Mouse (Mus musculus) heart, postnatal 10 days (tissue): ENCODE measurements around the gene Ppl. TPM values are rescaled to one million over a fixed set of nuclear protein-coding genes. Genes with fewer than 3 reads are reported as not detected.
A peak's percentile ranks its signal among the peaks of the same experiment; 100 is the strongest.

Experiments used
- DNase-seq, 2 experiments: peaks; one replicate each; pipeline ENCODE4 v3.0.0; 2021
- intact Hi-C: fragments of 180-260 bp; cut with DNase I; formaldehyde crosslinking; loops from one replicate; pipeline ENCODE4 v1.15.1; 2025
- total RNA-seq, 2 experiments: library from RNA; stranded (reverse); gene quantifications; 2 replicates each; pipeline ENCODE4 v1.2.3; 2021

Gene Ppl
- total RNA-seq, 2 experiments from 2014 or later, result 3.2 to 3.6 TPM

DNA sequence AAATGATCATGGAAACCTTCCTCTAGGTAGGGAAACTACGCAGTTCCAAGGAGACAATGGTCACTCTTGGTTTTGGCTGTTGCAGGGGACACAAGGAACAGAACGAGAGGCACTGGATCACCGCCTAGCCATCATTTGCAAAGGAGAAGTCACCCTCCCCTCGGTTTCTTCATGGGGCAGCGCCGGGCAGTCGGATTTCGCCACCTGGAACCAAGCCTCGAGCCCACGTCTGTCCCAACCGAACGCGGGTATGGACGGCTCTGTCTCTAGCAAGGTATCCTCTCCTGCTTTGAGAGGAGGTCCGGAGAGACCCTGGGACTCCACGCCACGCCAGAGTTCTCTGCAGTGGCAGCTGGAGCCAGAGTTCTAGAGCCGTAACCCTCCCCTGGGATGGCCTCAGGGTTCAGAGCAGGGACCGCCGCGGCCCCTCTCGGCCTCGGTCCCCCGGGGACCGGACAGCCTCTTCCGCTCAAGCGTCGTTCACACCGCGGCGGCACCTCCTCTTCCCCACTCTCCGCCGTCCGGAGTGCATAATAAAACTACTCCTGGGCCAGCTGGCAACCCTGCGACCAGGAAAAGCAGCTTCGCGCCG, 82.9 kb downstream of the Ppl start:
- intact Hi-C loops, result no loop called here

DNA sequence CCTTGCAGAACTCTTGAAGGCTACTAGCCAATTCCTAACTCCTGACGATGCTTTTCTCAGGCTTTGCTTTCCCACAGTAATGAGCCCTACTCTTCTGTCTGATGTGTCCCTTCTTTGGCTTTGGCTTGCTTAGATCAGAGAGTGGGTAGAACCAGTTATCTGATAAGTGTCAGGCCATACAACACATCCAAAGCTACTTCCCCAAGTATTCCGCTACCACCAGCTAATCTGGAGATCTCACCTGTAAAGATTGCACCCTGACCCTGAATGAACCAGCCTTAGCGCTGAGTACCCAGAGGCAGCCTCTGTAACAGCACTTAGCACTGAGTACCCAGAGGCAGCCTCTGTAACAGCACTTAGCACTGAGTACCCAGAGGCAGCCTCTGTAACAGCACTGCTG, 86.9 kb downstream of the Ppl start:
- DNase-seq, result no peak
- intact Hi-C loops, result no loop called here

More for the DNA sequence above, 82.9 kb downstream of the Ppl start:
- DNase-seq, result no peak

- DNase-seq, result peak; percentile 50 to 53
- intact Hi-C loops, result no loop called here
Observed at GRCm38 (mm10) chr16:5036649-5037234, 95.5 kb downstream of the Ppl start.

Other genes starting within 250 kb of the Ppl start
- 100 to 1,000 TPM; 186 to 187 TPM for gene Mgrn1, start 246.2 kb downstream of the Ppl start, total RNA-seq
- gene Nudt16l1, start 193.7 kb downstream of the Ppl start, total RNA-seq, result 10 to 100 TPM; 40.5 to 43.9 TPM
- 10 to 100 TPM; 19.7 to 20.8 TPM for gene Anks3, start 168.2 kb downstream of the Ppl start, total RNA-seq
- gene Sept12, start 134.6 kb downstream of the Ppl start, total RNA-seq, result not detected
- gene Smim22, start 125.1 kb downstream of the Ppl start, total RNA-seq, result not detected
- gene Rogdi, start 118.9 kb downstream of the Ppl start, total RNA-seq, result 10 to 100 TPM; 21.7 to 25.7 TPM
- gene Glyr1, start 82.6 kb downstream of the Ppl start, total RNA-seq, result 10 to 100 TPM; 57.2 to 60.4 TPM
- gene Ubn1, start 82.4 kb downstream of the Ppl start, total RNA-seq, result 10 to 100 TPM; 34.4 to 35.7 TPM
- gene Sec14l5, start 14.7 kb upstream of the Ppl start, total RNA-seq, result under 1 TPM; 0.17 to 0.20 TPM
- 10 to 100 TPM in 1 of 2 experiments, 1 to 10 TPM in 1; 8.4 to 10.0 TPM for gene Nagpa, start 71.6 kb upstream of the Ppl start, total RNA-seq
- gene AU021092, start 89.9 kb upstream of the Ppl start, total RNA-seq, result 10 to 100 TPM; 26.8 to 27.7 TPM
- gene Alg1, start 101.2 kb upstream of the Ppl start, total RNA-seq, result 10 to 100 TPM; 16.3 to 17.8 TPM
- gene Eef2kmt, start 123.6 kb upstream of the Ppl start, total RNA-seq, result 10 to 100 TPM; 11.7 to 13.3 TPM